Mouse (Mus musculus): ENCODE measurements at regions not wholly inside any gene's neighbourhood (a gene's known extent, or its start where the extent isn't known, plus 50 kb on each side); places are given as distances from the start of the nearest gene placed in this dataset.

DNA sequence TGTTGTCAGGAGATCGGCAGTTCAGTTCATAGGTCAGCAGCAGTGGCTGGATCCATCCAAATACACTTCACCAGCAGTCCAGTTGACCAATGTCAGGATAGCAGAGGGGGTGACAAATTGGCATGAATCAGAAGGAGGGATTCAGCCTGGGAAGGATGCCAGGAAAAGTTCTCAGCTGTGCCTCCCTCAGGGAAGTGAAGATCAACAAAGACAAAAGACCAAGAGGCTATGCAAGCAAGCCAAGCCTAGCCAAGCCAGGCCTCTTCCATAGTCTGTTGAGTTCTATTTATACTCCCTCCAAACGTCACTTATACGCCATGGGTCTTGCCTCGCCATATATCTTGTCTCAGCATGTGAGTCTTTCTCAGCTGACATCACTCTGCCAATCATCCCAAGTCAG is 129.9 kb downstream of the Opa1 start:
- TF ChIP-seq E2F4 (IDR thresholded peaks at IDR 0.05; ENCODE audit: insufficient read depth) = no peak
- TF ChIP-seq POLR2A (IDR thresholded peaks at IDR 0.05; ENCODE audit: insufficient read length, low read depth) = no peak
- no peak for TF ChIP-seq USF1 (IDR thresholded peaks at IDR 0.05; ENCODE audit: low read depth)
- no peak for TF ChIP-seq MYOD1 (IDR thresholded peaks at IDR 0.05; ENCODE audit: control insufficient read depth in 1 of 3, insufficient read length in 2 of 3, low read depth in 2 of 3)
- no peak for TF ChIP-seq MAX (IDR thresholded peaks at IDR 0.05; ENCODE audit: low read depth)
- no peak for TF ChIP-seq TCF3 (IDR thresholded peaks at IDR 0.05; ENCODE audit: insufficient read length, low read depth)
